Mouse (Mus musculus): ENCODE measurements around the gene Prph.
A peak's percentile ranks its signal among the peaks of the same experiment; 100 is the strongest.

Prph gene

DNA sequence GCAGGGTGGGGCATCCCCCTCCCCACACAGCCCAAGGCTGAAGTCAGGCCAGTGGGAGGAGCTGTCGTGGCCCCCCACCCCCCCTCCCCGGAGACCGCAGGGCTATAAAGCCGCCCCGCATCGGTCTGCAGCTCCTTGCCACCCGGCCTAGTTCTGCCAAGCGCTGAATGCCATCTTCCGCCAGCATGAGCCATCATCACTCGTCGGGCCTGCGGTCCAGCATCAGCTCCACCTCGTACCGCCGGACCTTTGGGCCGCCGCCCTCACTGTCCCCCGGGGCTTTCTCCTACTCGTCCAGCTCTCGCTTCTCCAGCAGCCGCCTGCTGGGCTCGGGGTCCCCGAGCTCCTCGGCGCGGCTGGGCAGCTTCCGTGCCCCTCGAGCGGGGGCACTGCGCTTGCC, at the start of gene Prph:
Gene Prph (plus strand): TSS at position 135 of the 400 bp plus-strand sequence.
- no peak for DNase-seq (ENCODE audit: low read depth)

- peak; percentile 90 for DNase-seq (ENCODE audit: low read depth)
Observed at GRCm38 (mm10) chr15:99008801-99009241, 46.2 kb upstream of the Prph start.

- no peak for DNase-seq (ENCODE audit: low read depth)
Observed at GRCm38 (mm10) chr15:99010896-99011295, 44.1 kb upstream of the Prph start.

GRCm38 (mm10) chr15:99011946-99012345, 43.0 kb upstream of the Prph start:
- DNase-seq (ENCODE audit: low read depth), result no peak

DNA sequence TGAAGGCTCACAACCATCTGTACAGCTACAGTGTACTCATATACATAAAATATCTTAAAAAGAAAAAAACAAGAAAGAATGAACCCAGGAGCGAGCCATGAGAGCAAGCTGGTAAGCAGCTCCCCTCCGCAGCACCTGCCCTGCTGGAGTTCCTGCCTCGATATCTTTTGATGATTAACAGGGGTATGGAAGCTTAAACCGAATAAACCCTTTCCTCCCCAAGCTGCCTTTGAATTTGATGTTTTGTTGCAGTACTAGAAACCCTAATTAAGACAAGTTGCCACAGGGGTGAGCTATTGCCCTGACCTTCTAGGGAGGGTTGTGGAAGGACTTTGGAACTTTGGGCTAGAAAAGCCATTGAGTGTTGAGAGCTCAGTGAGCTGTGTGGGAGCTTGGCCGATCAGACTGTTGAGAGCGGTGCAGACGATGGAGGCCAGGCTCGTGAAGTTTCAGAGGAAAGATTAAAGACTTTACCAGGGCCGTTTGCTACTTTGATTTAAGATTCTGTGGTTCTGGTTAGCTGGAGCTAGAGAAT, 40.4 kb upstream of the Prph start:
- no peak for DNase-seq (ENCODE audit: low read depth)

- DNase-seq (ENCODE audit: low read depth), result no peak
Observed at GRCm38 (mm10) chr15:99017355-99017761, 37.6 kb upstream of the Prph start.

DNA sequence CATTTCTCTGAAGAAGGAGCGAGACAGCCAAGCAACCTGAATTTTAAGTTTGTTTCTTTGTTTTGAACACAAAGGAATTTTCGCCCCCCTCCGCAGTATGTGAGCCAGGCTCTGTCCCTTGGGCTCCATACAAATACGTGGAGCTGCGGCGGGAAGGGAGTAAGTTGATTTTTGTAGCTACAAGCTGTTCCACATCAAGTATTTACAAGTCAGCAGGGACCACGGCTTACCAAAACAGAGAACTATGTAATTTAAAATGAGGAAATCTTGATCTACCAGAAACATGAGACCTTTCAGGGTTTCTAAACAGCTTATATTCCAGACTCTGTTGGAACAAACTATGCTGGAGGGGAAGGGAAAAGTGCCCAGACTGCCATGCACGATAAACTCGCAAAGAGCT, 37.0 kb upstream of the Prph start:
- DNase-seq (ENCODE audit: low read depth), result no peak

DNA sequence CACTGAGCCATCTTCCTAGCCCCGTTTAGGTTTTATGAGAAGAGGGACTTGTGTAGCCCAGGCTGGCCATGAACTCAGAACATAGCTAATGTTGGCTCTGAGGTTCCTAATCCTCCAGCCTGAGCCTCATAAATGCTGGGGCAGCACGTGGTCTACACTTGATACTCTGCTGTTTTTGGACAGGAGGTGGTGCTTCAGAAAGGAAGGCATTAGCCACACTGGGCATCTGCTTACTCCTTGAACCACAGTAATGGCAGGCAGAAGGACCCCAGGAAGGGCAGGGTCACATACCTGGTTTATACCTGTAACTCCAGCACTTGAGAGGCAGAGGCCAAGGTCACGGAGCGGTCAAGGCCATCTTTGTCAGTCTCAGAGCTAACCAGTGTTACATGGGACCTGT, 36.3 kb upstream of the Prph start:
- no peak for DNase-seq (ENCODE audit: low read depth)

- no peak for DNase-seq (ENCODE audit: low read depth)
Observed at GRCm38 (mm10) chr15:99019436-99019835, 35.5 kb upstream of the Prph start.

DNA sequence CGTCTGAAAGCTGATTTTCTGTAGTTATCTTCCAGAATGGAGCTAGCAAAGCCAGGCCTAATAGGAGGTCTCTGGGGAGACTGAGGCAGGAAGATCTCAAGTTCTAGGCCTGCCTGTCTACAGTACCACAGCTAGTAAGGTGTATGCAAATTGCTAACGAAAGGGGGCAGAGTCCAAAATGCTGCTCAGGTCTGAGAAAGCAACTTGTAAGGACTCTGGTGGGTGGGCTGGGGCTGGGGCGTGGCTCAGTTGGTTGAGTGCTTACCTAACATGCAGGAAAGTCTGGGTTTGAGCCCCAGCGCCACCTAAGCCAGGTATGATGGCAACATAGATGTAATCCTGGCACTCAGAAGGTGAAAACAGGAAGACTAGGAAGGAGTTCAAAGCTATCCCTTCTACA, 34.8 kb upstream of the Prph start:
- no peak for DNase-seq (ENCODE audit: low read depth)

DNA sequence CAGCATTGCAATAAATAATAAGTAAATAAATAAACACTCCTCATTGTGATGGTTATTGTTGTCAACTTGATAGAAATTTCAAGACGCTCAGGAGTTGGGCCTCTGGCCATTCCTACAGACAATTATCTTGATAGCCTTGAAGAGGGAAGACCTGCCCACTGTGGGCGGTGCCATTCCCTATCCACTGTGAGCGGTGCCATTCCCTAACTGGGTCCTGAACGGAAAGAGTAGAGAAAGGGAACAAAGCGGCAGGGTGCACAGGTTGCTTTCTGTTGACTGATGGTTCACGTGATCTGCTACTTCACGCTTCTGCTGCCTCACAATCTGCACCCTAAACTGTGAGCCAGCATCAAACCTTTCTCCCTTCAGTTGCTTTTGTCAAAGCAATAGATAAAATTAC, 33.7 kb upstream of the Prph start:
- DNase-seq (ENCODE audit: low read depth), result no peak

- DNase-seq (ENCODE audit: low read depth), result peak; percentile 91
Observed at GRCm38 (mm10) chr15:99024668-99025314, 30.2 kb upstream of the Prph start.

GRCm38 (mm10) chr15:99025414-99025813, 29.6 kb upstream of the Prph start:
- no peak for DNase-seq (ENCODE audit: low read depth)

DNA sequence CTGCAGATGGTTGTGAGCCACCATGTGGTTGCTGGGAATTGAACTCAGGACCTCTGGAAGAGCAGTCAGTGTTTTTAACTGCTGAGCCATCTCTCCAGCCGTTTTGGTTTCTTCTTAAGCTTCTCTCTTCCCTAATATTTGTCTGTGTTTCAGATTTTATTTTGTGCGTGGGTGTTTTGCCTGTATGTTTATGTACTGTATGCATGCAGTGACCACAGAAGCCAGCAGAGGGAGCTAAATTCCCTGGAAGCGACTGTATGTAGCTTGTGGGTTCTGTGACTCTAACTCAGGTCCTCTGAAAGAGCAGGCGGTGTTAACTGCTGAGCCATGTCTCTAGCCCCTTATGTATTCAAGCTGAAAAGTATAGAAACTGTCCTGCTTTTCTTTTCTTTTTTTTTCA, 28.7 kb upstream of the Prph start:
- DNase-seq (ENCODE audit: low read depth), result peak; percentile 84

DNA sequence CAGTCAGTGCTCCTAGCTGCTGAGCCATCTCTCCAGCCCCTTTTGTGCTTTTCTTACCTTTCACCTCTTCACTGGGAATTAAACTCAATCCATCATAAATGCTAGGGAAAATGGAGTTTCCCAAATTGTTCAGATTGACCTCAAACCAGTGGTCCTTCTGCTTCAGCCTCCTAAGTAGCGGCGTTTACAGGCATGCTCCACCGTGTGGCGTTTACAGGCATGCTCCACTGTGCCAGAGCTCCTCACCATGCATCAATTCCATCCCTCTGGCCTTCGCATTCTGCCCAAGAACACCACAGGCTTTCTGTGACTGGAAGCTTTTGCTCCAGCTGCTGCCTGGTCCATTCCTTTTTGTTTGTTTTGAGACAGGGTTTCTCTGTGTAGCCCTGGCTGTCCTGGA, 27.9 kb upstream of the Prph start:
- no peak for DNase-seq (ENCODE audit: low read depth)

GRCm38 (mm10) chr15:99028874-99029458, 26.0 kb upstream of the Prph start:
- peak; percentile 47 for DNase-seq (ENCODE audit: low read depth)

GRCm38 (mm10) chr15:99029619-99030584, 25.1 kb upstream of the Prph start, which contains the start of gene Tuba1c:
Tuba1c (plus strand) TSS chr15:99029891.
- DNase-seq (ENCODE audit: low read depth), result peak; percentile 96

DNA sequence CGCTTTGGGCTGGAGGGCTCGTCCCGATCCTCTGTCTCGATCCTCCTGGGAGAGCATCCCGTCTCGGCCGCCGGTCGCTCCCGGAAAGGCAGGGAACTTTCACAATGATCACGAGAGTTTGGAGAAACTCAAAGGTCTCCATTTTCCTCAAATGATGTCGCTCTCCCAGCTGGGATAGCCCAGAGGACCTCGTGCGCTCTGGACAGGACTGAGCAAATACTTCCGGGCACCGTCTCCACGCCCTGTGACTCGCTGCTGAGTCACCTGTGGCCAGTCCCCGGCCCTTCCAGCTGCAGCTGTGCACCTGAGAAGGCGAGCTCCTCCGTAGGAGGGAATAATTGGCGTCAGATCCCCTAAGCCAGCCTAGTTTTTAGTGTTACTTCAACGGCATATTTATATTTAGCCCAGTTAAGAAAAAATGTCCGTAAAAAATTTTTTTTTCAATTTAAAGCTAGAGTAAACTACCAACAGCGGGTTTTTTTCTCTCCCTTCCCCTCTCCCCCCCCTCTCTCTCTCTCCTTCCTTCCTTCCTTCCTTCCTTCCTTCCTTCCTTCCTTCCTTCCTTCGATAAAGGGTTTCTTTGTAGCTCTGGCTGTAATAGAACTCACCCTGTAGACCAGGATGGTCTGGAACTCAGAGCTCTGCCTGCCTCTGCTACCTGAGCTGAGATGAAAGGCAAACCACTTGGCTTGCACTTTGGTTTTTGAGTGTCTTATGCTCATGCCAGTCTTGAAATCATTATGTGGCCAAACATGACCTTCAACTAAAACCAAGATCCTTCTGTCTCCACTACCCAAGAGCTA, 24.2 kb upstream of the Prph start:
- DNase-seq (ENCODE audit: low read depth), result no peak

DNA sequence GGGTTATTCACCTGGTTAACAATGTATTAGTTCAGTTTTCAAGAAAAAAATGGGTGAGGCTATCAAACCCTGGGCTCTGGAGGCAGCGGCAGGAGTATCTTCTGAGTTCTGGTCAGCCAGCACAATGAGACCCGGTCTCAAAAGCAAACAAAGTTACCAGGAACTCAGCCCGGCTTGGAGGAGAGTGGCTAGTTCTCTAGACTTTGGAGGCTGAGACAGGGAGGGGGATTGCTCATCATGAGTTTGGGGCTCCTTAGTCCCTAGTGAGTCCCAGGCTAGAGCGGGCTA, 23.6 kb upstream of the Prph start:
- no peak for DNase-seq (ENCODE audit: low read depth)

DNA sequence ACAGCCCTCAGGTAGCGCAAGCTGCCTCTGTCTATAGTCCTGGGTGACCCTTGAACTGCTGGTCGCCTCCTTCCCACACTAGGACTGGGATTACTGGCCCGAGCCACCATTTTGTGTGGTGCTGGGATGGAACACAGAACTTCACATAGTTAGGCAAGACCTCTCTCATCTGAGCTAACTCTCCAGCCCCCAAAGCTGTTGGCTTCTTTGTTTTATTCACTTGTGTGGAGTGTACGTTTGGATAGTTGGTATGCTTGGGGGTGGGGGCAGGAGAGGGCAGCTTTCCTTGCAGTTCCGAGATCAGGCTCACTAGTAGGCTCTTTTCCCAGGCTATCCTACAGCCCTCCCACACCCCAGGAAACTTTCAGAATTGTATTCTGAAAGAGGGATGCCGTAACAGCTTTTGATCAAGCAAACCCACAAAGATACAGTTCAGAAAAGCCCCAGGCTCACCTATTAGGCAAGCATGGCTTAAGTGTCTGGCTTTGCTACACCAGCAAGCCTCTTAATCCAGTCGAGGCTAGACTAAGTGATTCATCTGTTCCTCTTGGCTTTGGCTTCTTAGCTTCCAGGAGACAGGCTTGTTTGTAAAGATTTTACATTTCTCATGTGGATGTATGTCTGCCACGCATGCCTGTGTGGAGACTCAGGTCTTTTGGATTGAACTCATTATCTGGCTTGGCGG, 22.8 kb upstream of the Prph start:
- DNase-seq (ENCODE audit: low read depth), result no peak

GRCm38 (mm10) chr15:99032726-99033250, 22.2 kb upstream of the Prph start:
- DNase-seq (ENCODE audit: low read depth), result no peak

Data from naive thymus-derived CD4-positive, alpha-beta T cell, adult 2 months (primary cell).